Mouse (Mus musculus): ENCODE results near the gene Trim7. TPM values are rescaled to one million over a fixed set of nuclear protein-coding genes. Genes with fewer than 3 reads are reported as not detected.
"Not testable (repeated sequence)": the region's sequence is repeated elsewhere in the genome, so short reads cannot be mapped to it uniquely, and the experiment has no call there.

Gene Trim7
- polyA plus RNA-seq, 1 experiment from 2014 or later, result 0.27 TPM

DNA sequence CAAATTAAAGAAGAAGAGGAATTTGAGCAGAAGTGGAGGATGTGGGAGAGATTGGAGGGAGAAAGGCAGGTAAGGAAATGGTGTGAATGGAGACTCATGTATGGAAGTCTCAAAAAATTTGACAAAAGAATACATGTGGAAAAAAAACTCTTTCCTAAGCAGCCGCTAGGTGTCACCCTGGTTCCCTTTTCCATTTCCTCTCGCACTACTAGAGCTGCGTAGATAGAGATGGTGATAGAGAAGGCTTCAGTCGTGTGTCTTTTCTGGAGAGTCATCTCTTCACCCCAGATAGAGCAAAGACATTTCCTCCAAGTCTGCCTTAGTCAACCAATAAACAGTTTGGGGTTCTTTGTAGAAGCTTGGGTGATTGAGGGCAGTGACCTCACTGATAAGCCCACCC lies 48.5 kb downstream of the Trim7 start:
- no peaks in the 10 kb centered on the region for H3K9me3 ChIP-seq (replicated peaks; ENCODE audit: control insufficient read depth, low read length)
- no peaks in the 10 kb centered on the region for H3K27me3 ChIP-seq (ENCODE audit: control insufficient read depth, insufficient read depth, low read length)
- WGBS, result 2% methylated on average over 4 of the region's 4 CpGs
- no peak overlapping the region for H3K4me3 ChIP-seq (ENCODE audit: low read depth, low read length)
- ATAC-seq (replicated peaks; ENCODE audit: insufficient number of reproducible peaks, low FRiP score, low TSS enrichment, low read depth) (no peak), DNase-seq (ENCODE audit: low spot score) (peak; percentile 72)
- no peak overlapping the region for H3K27ac ChIP-seq (replicated peaks; ENCODE audit: low read depth, low read length)
- H3K4me1 ChIP-seq (ENCODE audit: control insufficient read depth, insufficient read depth, low read length), result no peaks in the 10 kb centered on the region
- no peak overlapping the region for H3K9ac ChIP-seq (replicated peaks; ENCODE audit: low read length)
- no peak overlapping the region for H3K4me2 ChIP-seq (ENCODE audit: low read depth, low read length)
- H3K36me3 ChIP-seq (replicated peaks; ENCODE audit: control insufficient read depth, insufficient read depth, low read depth, low read length), result no peaks in the 10 kb centered on the region

- not testable (repeated sequence) for H3K27ac ChIP-seq (replicated peaks; ENCODE audit: low read depth, low read length); DNase-seq (ENCODE audit: low spot score); H3K27me3 ChIP-seq (ENCODE audit: control insufficient read depth, insufficient read depth, low read length); H3K9me3 ChIP-seq (replicated peaks; ENCODE audit: control insufficient read depth, low read length); H3K4me3 ChIP-seq (ENCODE audit: low read depth, low read length); H3K4me1 ChIP-seq (ENCODE audit: control insufficient read depth, insufficient read depth, low read length); ATAC-seq (replicated peaks; ENCODE audit: insufficient number of reproducible peaks, low FRiP score, low TSS enrichment, low read depth); H3K9ac ChIP-seq (replicated peaks; ENCODE audit: low read length); H3K4me2 ChIP-seq (ENCODE audit: low read depth, low read length); H3K36me3 ChIP-seq (replicated peaks; ENCODE audit: control insufficient read depth, insufficient read depth, low read depth, low read length)
- WGBS, result 67% methylated on average over 1 of the region's 1 CpGs
Observed at GRCm38 (mm10) chr11:48875343-48875837, 49.5 kb downstream of the Trim7 start.

- no peak for ATAC-seq (replicated peaks; ENCODE audit: insufficient number of reproducible peaks, low FRiP score, low TSS enrichment, low read depth)
- DNase-seq (ENCODE audit: low spot score), result no peak
- H3K27me3 ChIP-seq (ENCODE audit: control insufficient read depth, insufficient read depth, low read length), result no peaks in the 10 kb centered on the region
- H3K9ac ChIP-seq (replicated peaks; ENCODE audit: low read length), result no peak overlapping the region
- WGBS, result 78% methylated on average over 1 of the region's 1 CpGs
- no peaks in the 10 kb centered on the region for H3K4me1 ChIP-seq (ENCODE audit: control insufficient read depth, insufficient read depth, low read length)
- H3K27ac ChIP-seq (replicated peaks; ENCODE audit: low read depth, low read length), result no peak overlapping the region
- no peaks in the 10 kb centered on the region for H3K9me3 ChIP-seq (replicated peaks; ENCODE audit: control insufficient read depth, low read length)
- H3K36me3 ChIP-seq (replicated peaks; ENCODE audit: control insufficient read depth, insufficient read depth, low read depth, low read length), result no peaks in the 10 kb centered on the region
- no peak overlapping the region for H3K4me3 ChIP-seq (ENCODE audit: low read depth, low read length)
- H3K4me2 ChIP-seq (ENCODE audit: low read depth, low read length), result no peak overlapping the region
Observed at GRCm38 (mm10) chr11:48876680-48877079, 50.7 kb downstream of the Trim7 start.

GRCm38 (mm10) chr11:48898812-48899431 lies 73.0 kb downstream of the Trim7 start:
- Histone ChIP-seq H3K27ac (replicated peaks; ENCODE audit: low read depth, low read length) (no peak overlapping the region), H3K4me3 (ENCODE audit: low read depth, low read length) (no peak overlapping the region), H3K36me3 (replicated peaks; ENCODE audit: control insufficient read depth, insufficient read depth, low read depth, low read length) (no peaks in the 10 kb centered on the region), H3K4me2 (ENCODE audit: low read depth, low read length) (no peak overlapping the region), H3K27me3 (ENCODE audit: control insufficient read depth, insufficient read depth, low read length) (no peaks in the 10 kb centered on the region), H3K4me1 (ENCODE audit: control insufficient read depth, insufficient read depth, low read length) (no peaks in the 10 kb centered on the region), H3K9me3 (replicated peaks; ENCODE audit: control insufficient read depth, low read length) (no peaks in the 10 kb centered on the region), H3K9ac (replicated peaks; ENCODE audit: low read length) (no peak overlapping the region)
- ATAC-seq (replicated peaks; ENCODE audit: insufficient number of reproducible peaks, low FRiP score, low TSS enrichment, low read depth) (no peak), DNase-seq (ENCODE audit: low spot score) (no peak)
- WGBS, result 78% methylated on average over 2 of the region's 2 CpGs

- not testable (repeated sequence) for H3K27me3 ChIP-seq (ENCODE audit: control insufficient read depth, insufficient read depth, low read length); H3K9me3 ChIP-seq (replicated peaks; ENCODE audit: control insufficient read depth, low read length); H3K27ac ChIP-seq (replicated peaks; ENCODE audit: low read depth, low read length); DNase-seq (ENCODE audit: low spot score); H3K4me1 ChIP-seq (ENCODE audit: control insufficient read depth, insufficient read depth, low read length); ATAC-seq (replicated peaks; ENCODE audit: insufficient number of reproducible peaks, low FRiP score, low TSS enrichment, low read depth); H3K36me3 ChIP-seq (replicated peaks; ENCODE audit: control insufficient read depth, insufficient read depth, low read depth, low read length); H3K9ac ChIP-seq (replicated peaks; ENCODE audit: low read length); H3K4me3 ChIP-seq (ENCODE audit: low read depth, low read length); H3K4me2 ChIP-seq (ENCODE audit: low read depth, low read length)
- WGBS, result 76% methylated on average over 6 of the region's 6 CpGs
Observed at GRCm38 (mm10) chr11:48900654-48901566, 75.0 kb downstream of the Trim7 start.

GRCm38 (mm10) chr11:48901567-48901930 lies 75.6 kb downstream of the Trim7 start:
- not testable (repeated sequence) for H3K27me3 ChIP-seq (ENCODE audit: control insufficient read depth, insufficient read depth, low read length); H3K9me3 ChIP-seq (replicated peaks; ENCODE audit: control insufficient read depth, low read length); H3K36me3 ChIP-seq (replicated peaks; ENCODE audit: control insufficient read depth, insufficient read depth, low read depth, low read length); ATAC-seq (replicated peaks; ENCODE audit: insufficient number of reproducible peaks, low FRiP score, low TSS enrichment, low read depth); H3K4me1 ChIP-seq (ENCODE audit: control insufficient read depth, insufficient read depth, low read length); H3K4me3 ChIP-seq (ENCODE audit: low read depth, low read length); H3K27ac ChIP-seq (replicated peaks; ENCODE audit: low read depth, low read length); H3K9ac ChIP-seq (replicated peaks; ENCODE audit: low read length); DNase-seq (ENCODE audit: low spot score); H3K4me2 ChIP-seq (ENCODE audit: low read depth, low read length)
- 89% methylated on average over 1 of the region's 1 CpGs for WGBS

Other genes starting within 250 kb of the Trim7 start
- 755 and 775 TPM in 2 replicates for gene Rack1, start 25.8 kb upstream of the Trim7 start, polyA plus RNA-seq (2014; fragmentation: Nextera tagmentation; extraction: Ambion mirVana)
- gene Trim41, start 8.8 kb upstream of the Trim7 start, polyA plus RNA-seq (2014; fragmentation: Nextera tagmentation; extraction: Ambion mirVana), result 3.2 and 3.8 TPM in 2 replicates
- 7.7 and 14.0 TPM in 2 replicates for gene Gm12184, start 515 bp downstream of the Trim7 start, polyA plus RNA-seq (2014; fragmentation: Nextera tagmentation; extraction: Ambion mirVana)
- gene Irgm1, start 45.5 kb downstream of the Trim7 start, polyA plus RNA-seq (2014; fragmentation: Nextera tagmentation; extraction: Ambion mirVana), result 2.0 and 2.8 TPM in 2 replicates
- 0.11 and 0.26 TPM in 2 replicates for gene Gm5431, start 76.1 kb downstream of the Trim7 start, polyA plus RNA-seq (2014; fragmentation: Nextera tagmentation; extraction: Ambion mirVana)
- gene Psme2b, start 120.0 kb downstream of the Trim7 start, polyA plus RNA-seq (2014; fragmentation: Nextera tagmentation; extraction: Ambion mirVana), result 2.0 and 2.1 TPM in 2 replicates
- not detected in 2 replicates for gene Olfr56, start 152.7 kb downstream of the Trim7 start, polyA plus RNA-seq (2014; fragmentation: Nextera tagmentation; extraction: Ambion mirVana)
- 0.11 and 0.45 TPM in 2 replicates for gene 9930111J21Rik1, start 153.3 kb downstream of the Trim7 start, polyA plus RNA-seq (2014; fragmentation: Nextera tagmentation; extraction: Ambion mirVana)
- not detected in 2 replicates for gene Gm12185, start 166.1 kb downstream of the Trim7 start, polyA plus RNA-seq (2014; fragmentation: Nextera tagmentation; extraction: Ambion mirVana)
- gene Tgtp1, start 168.0 kb downstream of the Trim7 start, polyA plus RNA-seq (2014; fragmentation: Nextera tagmentation; extraction: Ambion mirVana), result not detected in 2 replicates
- 0.10 and 0.25 TPM in 2 replicates for gene 9930111J21Rik2, start 225.1 kb downstream of the Trim7 start, polyA plus RNA-seq (2014; fragmentation: Nextera tagmentation; extraction: Ambion mirVana)
- not detected in 2 replicates for gene Tgtp2, start 238.1 kb downstream of the Trim7 start, polyA plus RNA-seq (2014; fragmentation: Nextera tagmentation; extraction: Ambion mirVana)